Mouse (Mus musculus) frontal cortex, postnatal 36 days (tissue): ENCODE results near the gene Ube4a.

Experiments used
- DNase-seq, 2 experiments: peaks; one replicate each; pipeline ENCODE4 v3.0.0; 2022; ENCODE audit warnings: low spot score in 2 of 2

Ube4a gene

DNA sequence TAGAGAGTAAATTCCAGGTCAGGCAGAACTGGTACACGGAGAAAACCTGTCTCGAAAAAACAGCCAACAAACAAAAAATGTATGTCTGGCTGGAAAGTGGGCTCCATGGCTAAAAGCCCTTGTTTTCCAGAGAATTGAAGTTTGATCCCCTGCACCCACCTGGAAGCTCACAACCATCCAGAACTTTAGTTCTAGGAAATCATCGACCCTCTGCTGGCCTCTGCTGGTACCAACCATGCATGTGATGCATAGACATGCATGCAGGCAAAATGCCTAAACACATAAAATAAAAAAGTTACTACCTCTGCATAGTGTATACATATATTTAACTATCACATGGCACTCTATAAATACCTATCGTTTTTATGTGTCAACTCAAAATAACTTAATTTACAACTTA lies 65.0 kb downstream of the Ube4a start:
- DNase-seq, result no peak

DNA sequence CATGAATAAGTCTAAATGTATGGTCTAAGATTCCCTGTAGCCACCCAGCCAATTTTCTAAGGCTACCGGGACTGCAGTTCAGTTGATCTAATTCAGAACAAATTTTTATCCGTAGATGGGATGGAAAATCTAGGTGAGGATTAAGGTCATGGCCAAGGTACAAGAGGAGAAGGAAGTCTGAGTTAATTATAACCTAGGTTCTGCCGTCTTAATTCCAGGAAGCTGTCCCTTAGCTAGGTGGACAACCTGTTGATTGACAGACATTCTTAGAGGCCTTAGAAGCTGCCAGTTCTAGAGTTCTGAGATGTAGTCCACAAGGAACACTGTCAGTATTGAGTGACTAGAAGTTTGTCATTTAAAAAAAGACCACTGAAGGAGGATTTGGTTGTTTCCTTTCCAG lies 65.7 kb downstream of the Ube4a start:
- no peak for DNase-seq

- DNase-seq, result no peak
Observed at GRCm38 (mm10) chr9:44897024-44897423, 68.4 kb downstream of the Ube4a start.

DNA sequence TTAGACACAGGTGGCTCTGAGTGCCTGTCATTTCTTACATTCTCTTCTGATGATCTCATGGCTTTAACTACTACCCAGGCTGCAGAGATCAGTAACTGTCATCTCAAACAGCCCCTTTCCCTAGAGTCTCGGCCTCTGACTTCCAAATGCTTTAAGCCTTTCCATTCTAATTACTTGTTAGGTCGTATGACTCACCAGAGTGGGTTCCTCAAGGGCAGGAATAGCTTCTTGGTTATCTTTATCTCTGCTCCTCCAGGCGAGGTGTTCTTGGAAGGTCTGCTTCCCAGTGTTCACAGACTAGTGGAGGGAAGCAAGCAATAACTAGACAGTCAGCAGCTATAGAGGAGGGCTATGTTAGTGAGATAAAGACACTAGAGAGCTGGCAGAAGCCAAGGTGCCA lies 72.7 kb downstream of the Ube4a start:
- DNase-seq, result no peak

- DNase-seq, result no peak
Observed at GRCm38 (mm10) chr9:44891210-44891609, 74.2 kb downstream of the Ube4a start.

GRCm38 (mm10) chr9:44890122-44890521 lies 75.3 kb downstream of the Ube4a start:
- DNase-seq, result no peak

- no peak for DNase-seq
Observed at GRCm38 (mm10) chr9:44888114-44888624, 77.2 kb downstream of the Ube4a start.

- peak; percentile 57 to 66 for DNase-seq
Observed at GRCm38 (mm10) chr9:44882981-44883569, 82.3 kb downstream of the Ube4a start.

DNA sequence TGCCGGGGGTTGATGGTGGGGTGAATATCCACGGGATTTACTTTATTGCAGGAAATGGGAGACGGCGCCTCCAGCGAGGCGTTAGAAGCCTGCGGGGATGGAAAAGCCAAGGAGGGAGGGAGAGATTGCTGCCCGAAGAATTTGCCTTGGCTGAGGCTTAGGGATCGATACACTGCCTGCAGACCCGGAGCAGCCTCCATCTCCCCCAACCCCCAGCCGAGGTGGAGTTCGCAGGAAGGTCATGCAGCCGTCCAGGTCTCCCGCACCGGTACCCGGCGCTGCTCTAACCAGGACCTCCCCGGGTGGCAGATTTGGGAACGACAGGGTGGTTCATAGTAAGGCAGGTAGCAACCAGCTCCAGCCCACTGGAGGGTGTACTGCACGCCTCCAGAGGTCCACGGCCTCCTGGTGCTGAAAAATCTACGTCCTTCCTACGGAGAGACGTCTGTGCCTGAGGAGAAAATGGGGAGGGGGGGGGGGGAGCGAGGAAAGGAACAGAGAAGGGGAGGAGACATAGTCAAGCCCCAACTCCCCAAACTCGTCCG lies 82.9 kb downstream of the Ube4a start:
- peak; percentile 24 to 51 for DNase-seq

- peak; percentile 69 to 74 for DNase-seq
Observed at GRCm38 (mm10) chr9:44881941-44882435, 83.4 kb downstream of the Ube4a start.

DNA sequence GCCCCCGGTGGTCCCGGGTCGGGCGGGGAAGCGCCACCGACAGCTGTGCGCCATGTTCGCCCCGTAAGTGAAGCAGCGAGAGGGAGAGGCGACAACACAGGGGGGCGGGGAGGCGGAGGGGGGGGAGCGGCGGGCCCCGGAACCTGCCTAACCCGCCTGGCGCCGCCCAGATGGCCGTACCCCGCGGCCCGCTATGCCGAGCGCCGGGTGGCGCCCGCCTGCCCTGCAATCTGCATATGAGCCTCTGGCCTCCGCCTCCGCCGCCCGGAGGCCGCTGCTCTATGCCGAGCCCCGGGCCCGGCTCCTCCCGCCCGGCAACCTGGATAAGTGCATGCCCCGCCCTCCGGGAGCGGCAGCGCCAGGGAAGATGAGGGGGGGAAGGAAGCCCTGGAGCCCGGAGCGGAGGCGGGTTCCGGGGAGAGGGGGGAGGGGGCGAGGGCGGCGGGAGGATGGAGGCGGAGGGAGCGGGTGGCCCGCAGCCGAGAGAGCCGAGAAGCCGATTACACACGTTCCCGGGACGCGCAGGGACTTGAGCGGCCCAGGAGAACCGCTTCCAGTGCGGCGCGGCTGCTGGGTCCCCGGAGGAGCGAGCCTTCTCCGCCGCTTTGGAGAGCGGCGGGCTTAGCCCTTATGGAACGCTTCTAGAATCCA lies 84.1 kb downstream of the Ube4a start, which contains the start of gene Kmt2a:
TSS of gene Kmt2a (minus strand) at position 76 of the 651 bp plus-strand sequence.
- peak; percentile 97 to 99 for DNase-seq

DNA sequence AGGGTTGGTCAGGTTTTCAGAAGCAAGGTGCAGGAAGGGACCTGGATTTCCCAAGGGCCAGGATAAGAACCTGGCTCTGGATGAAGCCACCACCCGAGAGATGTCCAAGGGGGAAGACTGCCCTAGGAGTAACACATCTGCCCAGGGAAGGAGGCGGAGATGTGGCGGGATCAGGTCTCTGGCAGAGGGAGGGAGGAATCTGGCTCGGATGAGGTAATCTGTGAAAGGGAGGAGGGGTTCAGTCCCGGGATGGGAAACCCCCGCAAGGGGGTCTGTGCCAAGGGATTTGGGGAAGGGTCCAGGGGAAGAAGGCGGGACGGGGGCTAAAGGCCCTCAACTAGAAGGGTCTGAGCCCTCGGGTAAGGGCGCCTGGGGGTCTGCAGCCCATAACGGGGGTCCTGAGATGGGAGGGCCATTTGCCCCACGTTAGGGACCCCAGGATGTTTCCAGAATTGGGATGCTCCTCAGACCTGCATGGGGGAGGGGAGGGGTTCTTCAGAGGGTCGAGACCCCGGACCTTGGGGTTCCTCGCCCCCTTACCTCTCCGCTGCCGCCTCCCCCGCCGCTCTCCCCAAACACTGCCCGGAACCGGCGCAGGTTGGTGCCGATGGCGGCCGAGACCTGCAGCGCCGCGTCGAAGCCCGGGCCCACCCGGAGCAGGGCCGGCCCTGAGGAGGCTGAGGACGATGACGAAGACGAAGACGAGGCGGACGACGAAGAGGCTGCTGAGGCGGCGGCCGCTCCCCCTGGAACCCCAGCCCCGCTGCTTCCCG lies 84.9 kb downstream of the Ube4a start:
- no peak for DNase-seq

- DNase-seq, result peak in 1 of 2 experiments; percentile 48
Observed at GRCm38 (mm10) chr9:44879694-44880271, 85.6 kb downstream of the Ube4a start.

DNA sequence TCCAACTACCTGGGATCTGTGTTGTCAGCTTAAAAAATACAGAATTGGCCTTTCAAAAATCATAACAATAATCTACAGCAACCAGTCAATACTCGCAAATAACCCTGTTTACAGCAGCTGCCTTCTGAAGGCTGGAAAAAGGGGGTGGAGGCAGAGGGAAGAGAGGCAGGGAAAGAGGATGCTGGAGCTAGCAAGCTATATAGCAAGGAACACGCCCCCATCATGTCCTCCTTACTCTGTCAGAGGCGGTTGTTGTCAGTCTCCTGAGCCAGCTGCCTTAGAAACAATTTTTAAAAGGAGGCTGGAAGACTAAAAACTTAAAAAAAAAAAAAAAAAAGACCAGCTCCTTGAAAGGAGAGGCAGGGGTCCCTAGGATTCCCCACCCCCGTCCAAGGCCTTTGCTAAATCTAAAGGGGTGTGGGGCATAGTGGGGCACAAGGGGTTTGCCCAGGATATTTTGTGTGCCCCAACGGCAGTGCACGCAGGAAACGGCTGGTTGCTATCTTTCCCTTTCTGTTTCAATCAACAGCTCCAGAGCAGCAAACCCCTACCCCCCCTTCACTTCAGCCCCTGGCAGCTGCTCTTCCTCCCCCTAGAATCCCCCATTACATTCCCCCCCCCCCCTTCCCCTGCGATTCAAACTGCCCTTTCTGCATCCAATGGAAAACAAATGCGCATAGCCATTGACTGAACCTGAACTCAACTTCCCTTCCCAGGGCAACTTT lies 86.5 kb downstream of the Ube4a start:
- DNase-seq, result no peak

DNA sequence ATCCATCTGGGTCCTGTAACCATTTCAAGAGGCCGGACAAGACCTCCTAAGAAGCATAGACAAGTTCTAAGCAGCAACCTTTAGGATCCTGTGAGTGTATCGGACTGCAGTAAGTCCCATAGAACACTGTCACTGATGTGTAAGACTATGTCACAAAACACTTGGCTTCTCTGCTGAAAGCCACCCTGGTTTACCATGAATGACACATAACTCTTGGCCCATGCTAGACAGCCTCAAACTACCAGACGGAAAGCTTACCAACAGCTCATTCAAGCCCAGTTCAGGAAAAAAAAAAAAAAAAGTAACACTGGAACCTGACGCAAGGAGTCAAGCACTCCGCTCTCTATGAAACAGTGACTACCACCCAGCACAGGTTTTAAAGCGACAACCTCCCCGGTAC lies 87.7 kb downstream of the Ube4a start:
- no peak for DNase-seq

DNA sequence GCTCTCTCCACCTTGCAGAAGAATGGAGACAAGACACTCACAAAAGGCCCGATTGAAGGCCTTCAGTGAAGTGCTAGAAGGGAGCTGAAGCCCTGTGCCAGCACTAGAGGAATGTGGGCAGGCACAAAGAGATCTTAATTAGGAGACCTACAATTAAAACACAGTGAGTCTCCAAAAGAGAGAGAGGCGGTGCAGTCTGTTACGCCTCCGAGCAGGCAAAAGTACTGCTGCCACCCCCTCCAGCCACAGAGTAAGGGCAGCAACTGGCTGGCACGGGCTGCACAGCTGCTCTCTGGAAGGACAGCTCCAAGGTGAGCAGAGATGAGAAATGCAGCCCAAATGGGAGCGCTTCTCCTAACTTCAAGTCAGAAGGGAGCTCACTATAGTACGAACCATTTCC lies 89.9 kb downstream of the Ube4a start:
- DNase-seq, result peak; percentile 42 to 52

DNA sequence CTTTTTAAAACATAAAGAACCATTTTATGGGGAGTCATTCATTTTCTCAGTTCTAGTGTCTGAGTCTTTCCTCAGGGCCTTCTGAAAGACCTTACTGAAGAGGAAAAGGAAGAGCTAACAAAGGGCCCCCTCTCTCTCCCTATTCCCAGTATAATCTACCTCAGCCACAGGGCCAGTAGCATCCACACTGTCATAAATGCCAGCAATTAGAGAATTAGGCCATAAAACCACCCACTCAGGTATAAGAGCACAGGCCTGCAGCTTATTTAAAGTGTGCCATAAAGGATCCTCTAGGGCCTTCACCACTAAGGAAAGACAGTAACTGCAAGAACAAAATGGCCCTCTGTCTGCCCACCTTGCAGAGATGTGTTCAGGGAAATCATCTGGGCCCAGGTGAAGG lies 91.2 kb downstream of the Ube4a start:
- DNase-seq, result no peak

- no peak for DNase-seq
Observed at GRCm38 (mm10) chr9:44873665-44874064, 91.7 kb downstream of the Ube4a start.
